Mouse (Mus musculus) CD4-positive, CD25-positive, alpha-beta regulatory T cell, adult 2 months (primary cell): ENCODE results near the gene Gm8914.
"Not testable (repeated sequence)": the region's sequence is repeated elsewhere in the genome, so short reads cannot be mapped to it uniquely, and the experiment has no call there.

Experiments used
- DNase-seq: peaks from one replicate; pipeline ENCODE4 v3.0.0-alpha.2; 2012; ENCODE audit warnings: low read depth, low spot score

The Gm8914 gene

GRCm38 (mm10) chrX:91479826-91480225 is at the start of gene Gm8914:
TSS of gene Gm8914 (plus strand) at chrX:91480126.
- DNase-seq, result not testable (repeated sequence)
